Mouse (Mus musculus) macrophage (primary cell): Measurements from ENCODE around the gene Wdr49. TPM values are rescaled to one million over a fixed set of nuclear protein-coding genes. Genes with fewer than 3 reads are reported as not detected.

Source experiments
- H3K27ac ChIP-seq: fragments of 350-480 bp; formaldehyde crosslinking; 2 replicates; pipeline ENCODE4 v1.9.0; 2021
- H3K36me3 ChIP-seq: fragments of 350-480 bp; formaldehyde crosslinking; 2 replicates; pipeline ENCODE4 v1.9.0; 2021; ENCODE audit errors: inconsistent target
- H3K4me3 ChIP-seq: fragments of 350-480 bp; formaldehyde crosslinking; 2 replicates; pipeline ENCODE4 v1.9.0; 2021; ENCODE audit errors: inconsistent target
- H3K79me2 ChIP-seq: fragments of 350-480 bp; formaldehyde crosslinking; 2 replicates; pipeline ENCODE4 v1.9.0; 2021; ENCODE audit errors: inconsistent target
- WGBS: methylation state at CpG from one replicate; pipeline ENCODE4 v1.1.7; 2026; ENCODE audit warnings: inconsistent platforms; ENCODE audit not compliant: missing documents; 5-methylcytosine and 5-hydroxymethylcytosine counted together
- polyA plus RNA-seq: library from polyadenylated mRNA; stranded (reverse); fragments of 250-400 nt; gene quantifications from 3 replicates; pipeline ENCODE4 v1.2.4, GENCODE M21; 2018; ENCODE audit warnings: inconsistent platforms
- total RNA-seq, 78 experiments: library from RNA; depleted of rRNA; stranded (reverse); fragments of 250-400 nt; gene quantifications; 1 replicate in 9 of 78; 2 replicates in 24 of 78; 3 replicates in 43 of 78; 4 replicates in 2 of 78; pipeline ENCODE4 v1.2.4; 2018; ENCODE audit warnings: inconsistent platforms in 56 of 78

Gene Wdr49
- total RNA-seq (2018; cell fraction: chromatin; rRNA removed) = not detected
- total RNA-seq (2018; cell fraction: cytosol; rRNA removed) = not detected
- total RNA-seq (2018; cell fraction: nucleus; rRNA removed) = under 1 TPM in 2 of 26 experiments, not detected in 24; 0.21 to 0.31 TPM
- not detected in 3 replicates for polyA plus RNA-seq

DNA sequence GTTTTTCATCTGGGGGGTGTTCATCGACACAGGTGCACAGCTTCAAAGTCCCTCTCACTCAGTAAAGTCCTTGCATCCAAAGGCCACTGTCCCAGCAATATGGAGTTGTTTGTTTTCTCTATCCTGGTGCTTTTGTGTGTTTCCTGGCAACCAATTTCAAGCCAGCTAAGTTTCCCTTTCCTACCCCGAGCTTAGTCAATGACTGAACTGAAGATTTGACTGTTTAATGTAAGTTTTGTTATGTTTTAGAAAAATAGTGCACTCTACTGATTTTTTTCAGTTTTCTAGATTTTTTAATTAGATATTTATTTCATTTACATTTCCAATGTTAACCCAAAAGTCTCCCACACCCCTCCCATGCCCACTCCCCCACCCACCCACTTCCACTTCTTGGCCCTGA is at the start of gene Wdr49:
Gene Wdr49 (minus strand): TSS at position 101 of the 400 bp plus-strand sequence.
- Histone ChIP-seq H3K79me2 (no peaks in the 10 kb centered on the region), H3K36me3 (no peaks in the 10 kb centered on the region), H3K4me3 (no peak within 1 kb of the TSS), H3K27ac (no peak within 1 kb of the TSS)
- WGBS = 66% methylated on average over 2 of the region's 2 CpGs

DNA sequence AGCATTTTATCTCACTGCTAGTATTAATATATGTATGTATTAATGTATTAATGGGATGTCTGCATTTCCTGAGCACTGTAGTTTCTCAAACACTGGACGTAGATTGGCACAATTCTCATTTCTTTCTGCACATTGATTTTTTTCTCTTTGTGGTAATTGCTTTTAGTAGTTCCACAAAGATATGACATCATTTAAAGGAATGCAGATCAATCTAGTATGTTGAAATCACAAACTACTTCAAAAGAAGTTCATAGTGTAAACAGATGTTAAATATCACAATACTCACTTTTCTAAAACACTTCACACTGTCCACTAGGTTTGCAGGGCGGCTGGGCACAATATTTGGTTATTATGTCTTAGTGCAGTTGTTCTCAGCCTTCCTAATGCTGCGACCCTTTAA is 49.1 kb upstream of the Wdr49 start:
- Histone ChIP-seq H3K36me3 (peaks cover 49% of the 10 kb centered on the region), H3K27ac (no peak overlapping the region), H3K79me2 (peaks cover 29% of the 10 kb centered on the region), H3K4me3 (no peak overlapping the region)
- WGBS = 82% methylated on average over 3 of the region's 3 CpGs

DNA sequence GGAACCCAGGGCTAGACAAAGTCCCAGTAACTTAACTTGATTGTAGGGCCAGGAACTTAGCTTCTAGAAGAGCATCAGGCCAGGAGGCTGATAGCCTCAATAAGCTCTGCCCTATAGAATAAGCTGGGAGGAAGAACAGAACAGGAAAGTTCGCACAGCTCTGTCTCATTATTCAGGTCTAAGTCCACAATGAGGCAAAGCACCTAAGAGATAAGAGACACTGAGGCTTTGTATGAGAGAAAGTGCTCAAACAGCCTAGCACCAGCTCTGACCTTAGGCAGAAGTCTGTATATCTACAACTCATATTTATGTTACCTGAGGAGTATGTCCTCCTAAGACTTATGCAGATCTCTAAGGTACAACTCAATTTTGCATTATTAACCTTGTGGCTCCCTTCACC is 40.6 kb upstream of the Wdr49 start:
- Histone ChIP-seq H3K36me3 (peaks cover 70% of the 10 kb centered on the region), H3K27ac (no peak overlapping the region), H3K79me2 (no peaks in the 10 kb centered on the region), H3K4me3 (no peak overlapping the region)
- WGBS = 100% methylated on average over 1 of the region's 1 CpGs

DNA sequence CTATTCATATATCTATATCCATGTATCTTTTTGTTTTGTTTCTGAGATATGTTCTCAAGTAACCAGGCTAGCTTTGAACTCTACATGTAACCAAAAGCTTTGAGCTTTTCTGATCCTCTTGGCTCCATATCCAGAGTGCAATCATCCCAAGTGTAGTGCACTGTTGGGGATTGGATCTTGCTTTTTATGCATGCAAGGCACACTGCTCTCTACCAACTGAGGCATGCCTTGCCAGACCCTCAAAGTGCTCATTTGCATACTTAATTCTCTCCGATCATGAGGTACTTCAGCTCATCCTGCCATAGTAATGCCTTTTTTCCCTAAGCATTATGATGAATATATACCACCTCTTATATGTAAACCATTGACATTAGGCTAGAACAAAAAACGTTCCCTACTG is 39.4 kb upstream of the Wdr49 start:
- WGBS = 97% methylated on average over 2 of the region's 2 CpGs
- Histone ChIP-seq H3K27ac (no peak overlapping the region), H3K4me3 (no peak overlapping the region), H3K79me2 (no peaks in the 10 kb centered on the region), H3K36me3 (peaks cover 58% of the 10 kb centered on the region)

DNA sequence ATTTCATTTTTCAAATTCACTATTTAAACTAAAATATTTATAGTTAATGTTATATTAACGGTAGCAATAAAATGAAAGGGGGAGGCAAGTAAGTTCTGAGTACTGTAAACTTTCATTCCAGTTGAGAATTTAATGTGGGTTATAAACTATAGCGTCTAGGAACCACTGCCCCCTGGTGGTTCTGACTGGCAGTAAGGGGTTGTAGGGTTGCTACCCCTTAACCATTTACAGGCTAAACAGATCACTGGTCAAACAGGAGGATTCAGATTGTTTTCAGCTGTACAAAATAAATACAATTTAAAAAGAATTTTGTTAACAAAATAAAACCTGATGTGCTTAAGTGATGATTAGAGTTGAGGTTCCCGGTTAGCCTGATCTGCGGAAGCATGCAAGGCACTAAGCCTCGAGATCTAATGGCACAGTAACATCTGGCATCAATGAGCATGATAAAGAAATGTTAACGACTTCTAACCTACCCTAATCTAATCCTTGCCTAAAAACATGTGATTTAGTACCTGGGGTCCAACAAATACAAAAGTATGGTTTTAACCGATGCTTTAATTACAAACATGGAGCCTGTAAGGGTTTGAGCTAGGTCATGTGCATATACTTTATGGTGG is 35.8 kb upstream of the Wdr49 start:
- Histone ChIP-seq H3K79me2 (no peaks in the 10 kb centered on the region), H3K36me3 (peaks cover 46% of the 10 kb centered on the region; the same call in 1 of the 2 replicates), H3K27ac (no peak overlapping the region), H3K4me3 (no peak overlapping the region)
- WGBS = 76% methylated on average over 7 of the region's 7 CpGs

DNA sequence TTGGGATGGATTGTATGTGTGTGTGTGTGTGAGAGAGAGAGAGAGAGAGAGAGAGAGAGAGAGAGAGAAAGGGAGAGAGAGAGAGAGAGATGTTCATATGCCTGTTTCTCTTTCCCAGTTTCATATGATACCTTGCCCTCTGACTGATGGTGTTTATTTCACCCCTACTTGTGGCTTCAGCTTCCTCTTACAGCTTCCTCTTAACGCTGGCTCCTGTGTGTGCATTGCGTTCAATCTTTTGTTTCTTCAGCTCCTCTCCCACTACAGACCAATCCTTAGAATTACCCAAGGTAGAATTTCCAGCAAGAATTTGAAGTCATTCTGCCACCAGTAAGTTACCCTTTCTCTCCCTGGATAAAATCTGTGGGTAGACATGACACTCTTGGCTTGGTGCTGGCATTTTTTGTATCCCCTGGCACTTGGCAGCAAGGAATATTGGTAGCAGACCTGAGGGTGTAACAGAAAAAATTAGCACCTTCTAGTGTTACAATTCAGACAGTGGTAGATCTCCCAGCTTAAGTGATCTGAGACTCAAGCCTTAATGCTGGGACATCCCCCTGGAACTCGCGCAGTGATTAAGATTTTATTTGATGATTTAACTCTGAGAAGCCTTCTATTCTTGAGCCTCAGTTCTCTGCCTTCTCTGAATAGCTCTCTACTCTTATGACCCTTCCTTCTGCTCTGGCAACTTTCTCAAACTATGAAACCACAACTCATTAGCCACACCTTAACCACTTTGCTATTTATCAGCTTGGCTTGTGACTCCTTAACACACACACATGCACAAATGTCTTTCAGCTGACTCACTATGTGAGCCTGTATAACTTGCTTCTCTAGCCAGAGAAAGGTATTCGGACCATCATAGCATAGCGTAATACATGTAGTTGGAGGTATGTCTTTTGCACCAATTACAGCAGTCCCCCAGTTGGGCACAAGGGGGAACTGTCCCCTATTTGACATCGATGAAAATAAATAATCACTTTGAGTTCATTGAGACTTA is 17.3 kb upstream of the Wdr49 start:
- no peak overlapping the region for H3K27ac ChIP-seq
- 34% methylated on average over 7 of the region's 7 CpGs for WGBS
- no peaks in the 10 kb centered on the region for H3K36me3 ChIP-seq
- no peaks in the 10 kb centered on the region for H3K79me2 ChIP-seq
- H3K4me3 ChIP-seq = no peak overlapping the region

DNA sequence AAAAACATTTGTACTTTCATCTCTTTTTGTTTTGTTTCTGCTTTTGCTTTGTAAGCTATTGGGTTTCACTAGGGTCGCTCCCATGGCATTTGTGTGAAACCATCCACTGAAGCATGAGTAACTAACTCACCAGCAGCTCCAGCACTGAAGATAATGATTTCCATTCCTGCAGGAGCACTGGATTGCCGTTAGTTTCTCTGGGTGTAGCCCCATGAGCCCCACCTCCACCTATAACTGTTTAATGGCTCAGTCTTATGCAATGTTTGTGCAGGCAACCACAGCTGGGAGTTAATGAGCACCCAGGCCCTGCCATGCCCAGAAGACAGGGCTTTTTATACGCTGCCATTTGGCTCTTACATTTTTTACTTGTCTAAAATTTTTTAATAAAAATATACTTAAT is 11.0 kb upstream of the Wdr49 start:
- 72% methylated on average over 3 of the region's 3 CpGs for WGBS
- Histone ChIP-seq H3K27ac (no peak overlapping the region), H3K4me3 (no peak overlapping the region), H3K79me2 (no peaks in the 10 kb centered on the region), H3K36me3 (no peaks in the 10 kb centered on the region)

DNA sequence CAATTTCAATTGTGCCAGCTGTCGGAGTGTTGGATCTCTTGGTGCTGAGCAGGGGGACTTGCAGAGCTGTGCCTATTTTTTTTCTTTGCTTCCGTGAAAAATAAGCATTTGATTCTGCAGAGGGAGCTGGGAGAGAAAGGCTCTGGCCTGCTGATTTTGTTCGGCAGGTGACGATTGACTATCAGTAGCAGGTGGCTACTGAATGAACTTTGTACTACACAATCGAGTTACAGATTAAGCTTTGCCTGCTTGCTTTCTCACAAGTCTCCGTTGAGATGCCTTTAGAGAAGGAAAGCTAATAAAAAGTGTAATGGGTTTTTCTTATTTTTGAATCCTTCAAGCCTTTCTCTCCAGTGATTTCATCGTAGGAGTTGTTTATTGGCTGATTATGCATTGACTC is 6.8 kb downstream of the Wdr49 start:
- no peaks in the 10 kb centered on the region for H3K79me2 ChIP-seq
- H3K4me3 ChIP-seq = no peak overlapping the region
- H3K36me3 ChIP-seq = no peaks in the 10 kb centered on the region
- 84% methylated on average over 7 of the region's 7 CpGs for WGBS
- H3K27ac ChIP-seq = no peak overlapping the region

DNA sequence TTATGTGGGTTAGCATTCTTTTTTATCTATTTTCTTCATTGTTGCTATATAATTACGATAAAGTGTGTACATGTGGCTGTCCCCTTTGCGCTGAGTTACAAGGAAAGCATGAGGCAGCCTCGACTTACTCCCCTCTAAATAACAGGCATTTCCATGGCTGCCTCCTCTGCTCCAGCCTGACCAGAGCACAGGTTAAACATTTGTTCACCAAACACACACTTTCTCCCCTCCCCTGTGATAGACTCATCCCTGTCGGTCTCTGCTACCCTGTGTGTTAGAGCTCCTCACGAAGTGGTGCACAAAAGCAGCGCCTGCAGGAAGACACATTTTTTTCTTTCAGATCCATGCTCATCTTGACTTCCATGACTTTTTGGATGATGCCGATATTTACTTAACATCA is 7.3 kb downstream of the Wdr49 start:
- 92% methylated on average over 7 of the region's 7 CpGs for WGBS
- H3K79me2 ChIP-seq = no peaks in the 10 kb centered on the region
- H3K36me3 ChIP-seq = no peaks in the 10 kb centered on the region
- no peak overlapping the region for H3K27ac ChIP-seq
- no peak overlapping the region for H3K4me3 ChIP-seq

DNA sequence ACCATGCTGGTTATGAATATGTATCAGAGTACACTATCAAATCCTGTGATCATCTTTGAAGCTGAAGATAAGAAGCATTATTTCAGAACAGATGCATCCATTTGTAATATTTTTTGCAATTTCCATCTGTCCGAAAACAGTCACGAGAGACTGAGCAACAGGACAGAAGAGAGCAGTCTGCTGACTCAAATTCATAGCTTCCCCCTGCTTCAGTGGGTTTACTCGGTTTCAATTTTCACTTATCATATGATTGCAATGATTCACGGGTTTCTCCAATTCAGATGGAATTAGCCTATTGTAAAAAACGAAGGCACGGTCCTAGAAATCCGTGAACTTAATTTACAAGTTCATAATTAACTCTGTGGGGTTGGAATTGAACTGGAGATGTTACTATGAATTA is 13.8 kb downstream of the Wdr49 start:
- no peaks in the 10 kb centered on the region for H3K36me3 ChIP-seq
- H3K4me3 ChIP-seq = no peak overlapping the region
- 84% methylated on average over 7 of the region's 7 CpGs for WGBS
- H3K79me2 ChIP-seq = no peaks in the 10 kb centered on the region
- H3K27ac ChIP-seq = no peak overlapping the region

DNA sequence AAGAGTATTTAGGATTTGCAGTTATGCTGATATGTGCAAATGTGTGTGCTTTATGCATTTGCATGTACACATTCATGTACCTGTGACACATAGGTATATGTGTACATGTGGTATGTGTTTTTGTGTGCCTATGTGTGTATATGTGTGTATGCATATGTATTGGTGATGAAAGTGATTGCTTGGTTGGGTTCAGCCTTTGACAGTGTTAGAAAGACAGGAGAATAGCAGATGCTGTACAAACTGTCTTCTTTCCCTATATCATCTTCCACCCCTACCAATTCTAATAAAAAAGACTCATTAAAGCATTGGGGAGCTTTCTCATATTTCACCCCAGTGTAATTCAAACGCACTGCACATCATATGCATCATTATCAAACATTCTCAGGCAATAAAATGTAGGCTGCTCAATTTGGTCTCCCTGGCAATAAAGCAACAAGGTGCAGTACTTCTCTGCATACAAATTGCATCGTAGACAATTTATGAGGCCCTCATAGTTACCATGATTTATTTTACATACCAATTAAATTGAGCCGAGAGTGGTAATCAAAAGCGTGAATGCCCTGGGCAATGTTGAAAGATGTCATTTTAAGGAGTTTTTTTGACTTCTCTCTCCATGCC is 51.3 kb downstream of the Wdr49 start:
- Histone ChIP-seq H3K4me3 (no peak overlapping the region), H3K79me2 (no peaks in the 10 kb centered on the region), H3K36me3 (no peaks in the 10 kb centered on the region), H3K27ac (no peak overlapping the region)
- 87% methylated on average over 4 of the region's 4 CpGs for WGBS

DNA sequence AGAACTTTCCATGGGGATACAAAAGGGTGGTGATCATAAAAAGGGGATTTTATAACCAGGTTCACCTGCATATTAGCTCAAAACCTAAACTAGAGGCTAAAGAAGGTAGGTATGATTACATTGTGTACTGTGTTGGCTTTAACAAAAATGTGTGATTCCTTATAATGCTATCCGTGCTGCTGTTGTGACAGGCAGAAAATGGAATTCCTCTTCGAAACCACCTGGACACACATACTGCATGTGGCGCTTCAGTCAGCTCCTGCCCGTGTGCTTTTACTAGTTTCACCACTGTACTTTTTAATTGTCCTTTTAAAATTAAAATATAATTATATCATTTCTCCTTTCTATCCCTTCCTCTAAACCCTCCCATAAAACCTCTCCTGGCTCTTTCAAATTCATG is 86.0 kb downstream of the Wdr49 start:
- H3K79me2 ChIP-seq = no peaks in the 10 kb centered on the region
- no peaks in the 10 kb centered on the region for H3K36me3 ChIP-seq
- 94% methylated on average over 4 of the region's 4 CpGs for WGBS
- no peak overlapping the region for H3K4me3 ChIP-seq
- H3K27ac ChIP-seq = no peak overlapping the region

DNA sequence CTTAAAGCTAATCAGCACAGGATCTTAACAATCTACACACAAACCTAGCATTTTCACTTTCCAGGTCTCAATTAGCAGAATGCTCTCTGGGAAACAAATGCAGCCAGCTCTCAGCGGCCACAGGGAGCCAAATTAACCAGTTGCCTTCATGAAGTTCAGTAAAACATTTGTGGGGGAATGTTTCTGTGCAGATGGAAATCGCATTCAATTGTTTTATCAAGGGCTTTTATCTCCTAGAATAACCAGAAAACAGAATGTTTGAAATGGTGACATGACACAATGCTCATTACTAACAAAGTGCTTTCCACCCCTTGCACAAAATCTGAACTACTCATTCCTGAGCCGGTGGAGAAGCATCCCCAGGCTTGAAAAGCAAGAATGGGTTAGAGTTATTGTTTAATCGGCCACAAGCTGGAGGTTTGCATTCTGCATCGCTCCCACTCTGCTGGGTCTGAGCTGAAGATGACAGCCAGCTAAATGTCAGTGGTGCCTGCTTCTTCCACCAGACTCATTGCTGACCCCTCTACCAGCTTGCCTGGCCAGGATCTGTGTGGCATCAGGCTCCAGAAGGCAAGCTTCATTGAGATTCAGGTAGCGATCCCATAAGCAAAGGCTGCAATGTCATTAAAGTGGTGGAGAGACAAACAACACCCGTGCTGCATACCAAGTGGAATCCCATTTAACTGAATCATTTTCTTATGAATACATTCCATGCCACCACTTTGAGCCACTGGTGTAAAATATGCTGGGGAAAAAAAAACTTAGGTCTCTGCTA is 86.6 kb downstream of the Wdr49 start:
- no peaks in the 10 kb centered on the region for H3K36me3 ChIP-seq
- no peak overlapping the region for H3K27ac ChIP-seq
- 79% methylated on average over 7 of the region's 7 CpGs for WGBS
- no peak overlapping the region for H3K4me3 ChIP-seq
- H3K79me2 ChIP-seq = no peaks in the 10 kb centered on the region

DNA sequence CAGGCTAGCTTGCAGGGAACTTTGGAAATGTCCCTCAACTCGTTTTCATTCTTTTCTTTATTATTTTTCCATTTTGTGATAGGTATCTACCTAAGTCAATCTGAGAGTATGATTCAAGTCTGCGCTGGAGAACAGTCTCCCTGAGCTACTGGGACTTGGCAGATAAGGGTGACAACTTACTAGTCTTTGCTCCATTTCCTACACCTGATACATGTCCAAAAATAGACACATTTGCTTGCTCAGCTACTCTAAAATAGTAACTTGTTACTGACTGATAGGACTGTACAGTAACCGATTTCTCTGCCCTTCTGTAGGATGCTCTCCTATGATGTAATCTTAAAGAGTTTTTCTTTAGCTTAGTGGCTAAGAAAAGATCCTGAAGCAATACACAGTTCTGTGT is 87.5 kb downstream of the Wdr49 start:
- H3K79me2 ChIP-seq = no peaks in the 10 kb centered on the region
- WGBS = 71% methylated on average over 3 of the region's 3 CpGs
- no peak overlapping the region for H3K27ac ChIP-seq

More for the DNA sequence above, 87.5 kb downstream of the Wdr49 start:
- no peaks in the 10 kb centered on the region for H3K36me3 ChIP-seq
- H3K4me3 ChIP-seq = no peak overlapping the region
